Mouse (Mus musculus): Measurements from ENCODE around the gene Slc35c1. TPM values are rescaled to one million over a fixed set of nuclear protein-coding genes. Genes with fewer than 3 reads are reported as not detected.
A peak's percentile ranks its signal among the peaks of the same experiment; 100 is the strongest.

Slc35c1 gene
- total RNA-seq, 2 experiments from 2014 or later = 5.8 to 7.5 TPM

GRCm38 (mm10) chr2:92438567-92438966, 21.8 kb downstream of the Slc35c1 start:
- intact Hi-C loops (cut with DNase I) = loop anchor here (2.0 to 10.0 kb wide), 4 partner anchors 64 to 454 kb away; partner anchors contain the start of genes Large2 and Pex16
- no peak for DNase-seq

GRCm38 (mm10) chr2:92437875-92438274, 22.5 kb downstream of the Slc35c1 start:
- intact Hi-C loops (cut with DNase I) = loop anchor here (2.0 to 10.0 kb wide), 4 partner anchors 63 to 453 kb away; partner anchors contain the start of genes Large2 and Pex16

GRCm38 (mm10) chr2:92437366-92437765, 23.0 kb downstream of the Slc35c1 start:
- intact Hi-C loops (cut with DNase I) = loop anchor here (10.0 kb wide), 1 partner anchor 453 kb away; no protein-coding TSS in a partner anchor
- DNase-seq = no peak

More at GRCm38 (mm10) chr2:92437875-92438274, 22.5 kb downstream of the Slc35c1 start:
- peak; percentile 83 to 84 for DNase-seq

GRCm38 (mm10) chr2:92435023-92435422, 25.3 kb downstream of the Slc35c1 start:
- no peak for DNase-seq
- intact Hi-C loops (cut with DNase I) = loop anchor here (2.0 to 10.0 kb wide), 3 partner anchors 14 to 450 kb away; no protein-coding TSS in a partner anchor

GRCm38 (mm10) chr2:92434375-92434745, 26.0 kb downstream of the Slc35c1 start:
- intact Hi-C loops (cut with DNase I) = loop anchor here (2.0 to 10.0 kb wide), 5 partner anchors 14 to 450 kb away; no protein-coding TSS in a partner anchor
- DNase-seq = no peak

GRCm38 (mm10) chr2:92433578-92434374, 26.6 kb downstream of the Slc35c1 start, which contains the start of gene Cry2:
TSS of gene Cry2 (minus strand) at chr2:92434043.
- DNase-seq = peak; percentile 97
- intact Hi-C loops (cut with DNase I) = loop anchor here (2.0 to 10.0 kb wide), 5 partner anchors 13 to 449 kb away; no protein-coding TSS in a partner anchor

GRCm38 (mm10) chr2:92432299-92433295, 27.7 kb downstream of the Slc35c1 start:
- intact Hi-C loops (cut with DNase I) = loop anchor here (5.0 to 10.0 kb wide), 3 partner anchors 375 to 448 kb away; no protein-coding TSS in a partner anchor
- DNase-seq = peak; percentile 63 to 64

GRCm38 (mm10) chr2:92431611-92432179, 28.6 kb downstream of the Slc35c1 start:
- DNase-seq = no peak
- intact Hi-C loops (cut with DNase I) = loop anchor here (5.0 to 10.0 kb wide), 3 partner anchors 374 to 447 kb away; no protein-coding TSS in a partner anchor

GRCm38 (mm10) chr2:92430723-92431541, 29.4 kb downstream of the Slc35c1 start:
- intact Hi-C loops (cut with DNase I) = loop anchor here (5.0 to 10.0 kb wide), 3 partner anchors 374 to 446 kb away; no protein-coding TSS in a partner anchor
- peak; percentile 35 to 59 for DNase-seq

- intact Hi-C loops (cut with DNase I) = loop anchor here (5.0 to 10.0 kb wide), 3 partner anchors 373 to 445 kb away; no protein-coding TSS in a partner anchor
- DNase-seq = no peak
These were observed 30.2 kb downstream of the Slc35c1 start for GRCm38 (mm10) chr2:92430089-92430488.

- DNase-seq = peak; percentile 68 to 70
- intact Hi-C loops (cut with DNase I) = no loop called here
These were observed 32.5 kb downstream of the Slc35c1 start for GRCm38 (mm10) chr2:92427882-92428281.

- DNase-seq = peak; percentile 50
- intact Hi-C loops (cut with DNase I) = no loop called here
These were observed 33.9 kb downstream of the Slc35c1 start for GRCm38 (mm10) chr2:92426426-92426825.

GRCm38 (mm10) chr2:92425366-92425765, 35.0 kb downstream of the Slc35c1 start:
- intact Hi-C loops (cut with DNase I) = no loop called here
- no peak for DNase-seq

GRCm38 (mm10) chr2:92424462-92425308, 35.7 kb downstream of the Slc35c1 start:
- peak; percentile 50 to 70 for DNase-seq
- intact Hi-C loops (cut with DNase I) = no loop called here

GRCm38 (mm10) chr2:92423702-92424461, 36.5 kb downstream of the Slc35c1 start:
- peak; percentile 96 to 97 for DNase-seq
- intact Hi-C loops (cut with DNase I) = no loop called here

- DNase-seq = no peak
- intact Hi-C loops (cut with DNase I) = no loop called here
These were observed 37.2 kb downstream of the Slc35c1 start for GRCm38 (mm10) chr2:92423156-92423555.
